Mouse (Mus musculus): ENCODE data around the gene Pygb. TPM values are rescaled to one million over a fixed set of nuclear protein-coding genes. Genes with fewer than 3 reads are reported as not detected.

Pygb gene
- total and polyA plus RNA-seq, 3 experiments = 343 to 514 (median 448) TPM

DNA sequence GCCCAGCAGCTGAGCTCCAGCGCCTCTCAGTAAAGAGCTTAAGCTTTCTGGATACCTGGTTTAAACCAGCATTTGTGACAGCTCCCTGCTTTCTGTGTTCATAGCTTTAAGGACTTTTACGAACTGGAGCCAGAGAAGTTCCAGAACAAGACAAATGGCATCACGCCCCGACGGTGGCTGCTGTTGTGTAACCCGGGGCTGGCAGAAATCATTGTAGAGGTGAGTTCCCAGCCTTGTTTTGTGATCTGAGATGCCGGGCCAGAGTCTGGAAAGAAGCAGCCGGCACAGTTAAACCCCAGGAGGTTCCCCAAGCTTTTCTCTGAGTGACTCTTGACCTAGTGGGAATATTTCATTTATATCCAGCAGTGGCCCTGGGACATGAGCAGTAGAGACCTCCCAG lies 32.2 kb downstream of the Pygb start:
- H3K27me3 ChIP-seq (ENCODE audit: control insufficient read depth, insufficient read depth, low read length) = no peaks in the 10 kb centered on the region
- 67% methylated on average over 8 of the region's 8 CpGs for WGBS
- H3K79me2 ChIP-seq (replicated peaks; ENCODE audit: control insufficient read depth, insufficient read depth, low read length) = no peaks in the 10 kb centered on the region
- no peaks in the 10 kb centered on the region; the same call in 1 of the 2 replicates for H3K4me1 ChIP-seq (ENCODE audit: control insufficient read depth, insufficient read depth, low read length)
- H3K4me3 ChIP-seq = no peak overlapping the region
- no peak overlapping the region for H3K27ac ChIP-seq
- no peak for TF ChIP-seq EP300 (IDR thresholded peaks at IDR 0.05; ENCODE audit: insufficient read depth, low read depth, low read length)
- no peak for TF ChIP-seq POLR2A (IDR thresholded peaks at IDR 0.05; ENCODE audit: insufficient read depth, low read depth, low read length)
- TF ChIP-seq CTCF (IDR thresholded peaks at IDR 0.05) = no peak
- peak in 1 of 2 experiments; percentile 42 for DNase-seq
- intact Hi-C loops (cut with DNase I) = no loop called here
- no peaks in the 10 kb centered on the region; the same call in 1 of the 2 replicates for H3K36me3 ChIP-seq (ENCODE audit: control insufficient read depth, insufficient read depth, low read length)
- H3K9ac ChIP-seq (ENCODE audit: low read depth, low read length) = no peak overlapping the region

- Histone ChIP-seq H3K27me3 (ENCODE audit: control insufficient read depth, insufficient read depth, low read length) (no peaks in the 10 kb centered on the region), H3K27ac (no peak overlapping the region), H3K36me3 (ENCODE audit: control insufficient read depth, insufficient read depth, low read length) (no peaks in the 10 kb centered on the region; the same call in none of the 2 replicates), H3K4me3 (no peak overlapping the region), H3K79me2 (replicated peaks; ENCODE audit: control insufficient read depth, insufficient read depth, low read length) (no peaks in the 10 kb centered on the region), H3K9ac (ENCODE audit: low read depth, low read length) (no peak overlapping the region), H3K4me1 (ENCODE audit: control insufficient read depth, insufficient read depth, low read length) (no peaks in the 10 kb centered on the region; the same call in 1 of the 2 replicates)
- TF ChIP-seq POLR2A (IDR thresholded peaks at IDR 0.05; ENCODE audit: insufficient read depth, low read depth, low read length) (no peak), EP300 (IDR thresholded peaks at IDR 0.05; ENCODE audit: insufficient read depth, low read depth, low read length) (no peak), CTCF (IDR thresholded peaks at IDR 0.05) (no peak)
- intact Hi-C loops (cut with DNase I) = no loop called here
- no peak for DNase-seq
- WGBS = 77% methylated on average over 8 of the region's 8 CpGs
Observed at GRCm38 (mm10) chr2:150820720-150821119, 34.2 kb downstream of the Pygb start.

GRCm38 (mm10) chr2:150822987-150823386 lies 36.5 kb downstream of the Pygb start:
- Histone ChIP-seq H3K4me3 (no peak overlapping the region), H3K27me3 (ENCODE audit: control insufficient read depth, insufficient read depth, low read length) (no peaks in the 10 kb centered on the region), H3K36me3 (ENCODE audit: control insufficient read depth, insufficient read depth, low read length) (no peaks in the 10 kb centered on the region; the same call in none of the 2 replicates), H3K4me1 (ENCODE audit: control insufficient read depth, insufficient read depth, low read length) (peaks cover 1% of the 10 kb centered on the region; the same call in 1 of the 2 replicates), H3K9ac (ENCODE audit: low read depth, low read length) (no peak overlapping the region), H3K27ac (no peak overlapping the region), H3K79me2 (replicated peaks; ENCODE audit: control insufficient read depth, insufficient read depth, low read length) (no peaks in the 10 kb centered on the region)
- TF ChIP-seq EP300 (IDR thresholded peaks at IDR 0.05; ENCODE audit: insufficient read depth, low read depth, low read length) = no peak
- no peak for DNase-seq
- intact Hi-C loops (cut with DNase I) = no loop called here
- 60% methylated on average over 8 of the region's 8 CpGs for WGBS

DNA sequence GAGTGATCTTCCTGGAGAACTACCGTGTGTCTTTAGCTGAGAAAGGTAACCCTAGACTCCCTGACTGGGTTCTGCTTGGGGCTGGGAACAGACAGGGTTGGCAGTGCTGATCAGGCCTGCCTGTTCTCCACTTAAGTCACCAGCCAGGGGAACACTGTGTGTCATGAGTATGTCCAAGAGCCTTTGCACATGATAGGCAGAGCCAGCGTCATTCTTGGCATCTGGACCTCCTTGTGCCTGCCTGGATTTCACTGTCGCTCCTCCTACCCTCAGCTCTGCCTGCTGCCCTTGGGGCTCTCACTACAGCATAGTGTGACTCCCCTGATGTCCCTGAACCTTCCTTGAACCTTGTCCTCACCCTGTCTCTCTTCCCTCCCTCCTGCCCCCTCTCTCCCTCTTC lies 39.9 kb downstream of the Pygb start:
- no peak overlapping the region for H3K4me3 ChIP-seq
- TF ChIP-seq CTCF (IDR thresholded peaks at IDR 0.05) (no peak), EP300 (IDR thresholded peaks at IDR 0.05; ENCODE audit: insufficient read depth, low read depth, low read length) (peak; percentile 99), POLR2A (IDR thresholded peaks at IDR 0.05; ENCODE audit: insufficient read depth, low read depth, low read length) (no peak; the same call in 1 of the 2 replicates)
- peaks cover 3% of the 10 kb centered on the region for H3K36me3 ChIP-seq (ENCODE audit: control insufficient read depth, insufficient read depth, low read length)
- no peaks in the 10 kb centered on the region for H3K27me3 ChIP-seq (ENCODE audit: control insufficient read depth, insufficient read depth, low read length)
- peak overlapping the region; percentile 69 for H3K27ac ChIP-seq
- 49% methylated on average over 3 of the region's 3 CpGs for WGBS
- peak in 1 of 2 experiments; percentile 79 for DNase-seq
- H3K79me2 ChIP-seq (replicated peaks; ENCODE audit: control insufficient read depth, insufficient read depth, low read length) = no peaks in the 10 kb centered on the region
- no peak overlapping the region for H3K9ac ChIP-seq (ENCODE audit: low read depth, low read length)
- H3K4me1 ChIP-seq (ENCODE audit: control insufficient read depth, insufficient read depth, low read length) = peaks cover 1% of the 10 kb centered on the region; the same call in 1 of the 2 replicates
- intact Hi-C loops (cut with DNase I) = no loop called here

DNA sequence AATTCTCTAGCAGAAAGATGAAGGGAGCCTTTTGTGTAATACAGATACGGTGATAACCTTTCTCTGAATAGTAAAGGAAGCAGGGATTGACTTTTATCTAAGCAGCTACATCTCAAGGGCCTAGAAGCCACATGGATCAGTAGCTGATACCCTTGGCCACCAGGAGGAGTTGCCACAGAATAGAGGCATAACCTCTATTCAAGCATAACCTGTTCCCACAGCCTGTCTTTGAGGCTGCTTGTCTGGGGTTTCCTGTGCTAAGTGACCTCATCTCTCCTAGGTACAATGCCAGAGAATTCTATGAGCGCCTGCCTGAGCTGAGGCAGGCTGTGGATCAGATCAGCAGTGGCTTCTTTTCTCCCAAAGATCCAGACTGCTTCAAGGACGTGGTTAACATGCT lies 41.6 kb downstream of the Pygb start:
- no peaks in the 10 kb centered on the region for H3K79me2 ChIP-seq (replicated peaks; ENCODE audit: control insufficient read depth, insufficient read depth, low read length)
- H3K4me1 ChIP-seq (ENCODE audit: control insufficient read depth, insufficient read depth, low read length) = peaks cover 1% of the 10 kb centered on the region; the same call in 1 of the 2 replicates
- 78% methylated on average over 3 of the region's 3 CpGs for WGBS
- peaks cover 3% of the 10 kb centered on the region for H3K36me3 ChIP-seq (ENCODE audit: control insufficient read depth, insufficient read depth, low read length)
- intact Hi-C loops (cut with DNase I) = no loop called here
- no peak for DNase-seq
- no peaks in the 10 kb centered on the region for H3K27me3 ChIP-seq (ENCODE audit: control insufficient read depth, insufficient read depth, low read length)
- H3K4me3 ChIP-seq = no peak overlapping the region
- TF ChIP-seq EP300 (IDR thresholded peaks at IDR 0.05; ENCODE audit: insufficient read depth, low read depth, low read length) = no peak
- TF ChIP-seq POLR2A (IDR thresholded peaks at IDR 0.05; ENCODE audit: insufficient read depth, low read depth, low read length) = no peak
- TF ChIP-seq CTCF (IDR thresholded peaks at IDR 0.05) = 0 out of 2 replicates have a peak, but pooled peaks have one; percentile 6
- no peak overlapping the region for H3K27ac ChIP-seq
- no peak overlapping the region for H3K9ac ChIP-seq (ENCODE audit: low read depth, low read length)

DNA sequence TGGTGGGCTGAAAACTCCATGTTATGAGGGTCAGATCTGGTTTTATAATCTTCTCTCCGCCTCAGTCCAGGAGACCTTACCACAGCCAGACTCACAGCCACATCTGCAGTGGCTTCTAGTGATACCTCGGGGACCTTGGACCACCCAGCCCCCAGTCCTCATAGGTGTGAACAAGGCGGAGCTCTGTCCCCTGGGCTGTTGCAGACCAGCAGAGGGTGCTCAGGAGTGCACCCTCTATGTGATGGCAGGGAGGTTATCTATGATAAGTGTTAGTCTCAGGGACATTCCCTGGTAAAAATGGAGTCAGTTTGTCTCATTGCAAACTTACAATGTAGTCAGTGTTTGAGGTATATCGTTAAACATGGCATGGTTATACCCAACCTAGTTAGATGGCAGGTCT lies 42.1 kb downstream of the Pygb start:
- no peak overlapping the region for H3K9ac ChIP-seq (ENCODE audit: low read depth, low read length)
- H3K36me3 ChIP-seq (ENCODE audit: control insufficient read depth, insufficient read depth, low read length) = peaks cover 3% of the 10 kb centered on the region
- H3K4me1 ChIP-seq (ENCODE audit: control insufficient read depth, insufficient read depth, low read length) = peaks cover 1% of the 10 kb centered on the region; the same call in 1 of the 2 replicates
- 75% methylated on average over 4 of the region's 4 CpGs for WGBS
- no peak for TF ChIP-seq EP300 (IDR thresholded peaks at IDR 0.05; ENCODE audit: insufficient read depth, low read depth, low read length)
- no peak for TF ChIP-seq POLR2A (IDR thresholded peaks at IDR 0.05; ENCODE audit: insufficient read depth, low read depth, low read length)
- TF ChIP-seq CTCF (IDR thresholded peaks at IDR 0.05) = peak; percentile 42
- intact Hi-C loops (cut with DNase I) = no loop called here
- no peak for DNase-seq
- H3K27ac ChIP-seq = no peak overlapping the region
- no peak overlapping the region for H3K4me3 ChIP-seq
- H3K27me3 ChIP-seq (ENCODE audit: control insufficient read depth, insufficient read depth, low read length) = no peaks in the 10 kb centered on the region
- no peaks in the 10 kb centered on the region for H3K79me2 ChIP-seq (replicated peaks; ENCODE audit: control insufficient read depth, insufficient read depth, low read length)

Data from heart, adult 2 months (tissue).